Mouse (Mus musculus) thymus, postnatal 25 days (tissue): ENCODE results near the gene Cdk19.
"Not testable (repeated sequence)": the region's sequence is repeated elsewhere in the genome, so short reads cannot be mapped to it uniquely, and the experiment has no call there.

Experiments used
- DNase-seq: peaks from one replicate; pipeline ENCODE4 v3.0.0; 2022

The Cdk19 gene

GRCm38 (mm10) chr10:40491131-40491530, 151.8 kb downstream of the Cdk19 start:
- no peak for DNase-seq

GRCm38 (mm10) chr10:40491748-40492147, 152.4 kb downstream of the Cdk19 start:
- no peak for DNase-seq

- peak; percentile 58 for DNase-seq
These were observed 155.1 kb downstream of the Cdk19 start for GRCm38 (mm10) chr10:40494181-40495162.

GRCm38 (mm10) chr10:40497301-40498041, 158.1 kb downstream of the Cdk19 start:
- DNase-seq = peak; percentile 50

- DNase-seq = no peak
These were observed 159.1 kb downstream of the Cdk19 start for GRCm38 (mm10) chr10:40498426-40498825.

- DNase-seq = peak; percentile 69
These were observed 160.2 kb downstream of the Cdk19 start for GRCm38 (mm10) chr10:40499314-40500252.

GRCm38 (mm10) chr10:40500723-40501245, 161.4 kb downstream of the Cdk19 start:
- no peak for DNase-seq

GRCm38 (mm10) chr10:40502734-40503133, 163.4 kb downstream of the Cdk19 start:
- no peak for DNase-seq

- DNase-seq = peak; percentile 0
These were observed 171.0 kb downstream of the Cdk19 start for GRCm38 (mm10) chr10:40510356-40510755.

GRCm38 (mm10) chr10:40511221-40511677, 171.9 kb downstream of the Cdk19 start:
- DNase-seq = no peak

- DNase-seq = no peak
These were observed 172.8 kb downstream of the Cdk19 start for GRCm38 (mm10) chr10:40512185-40512584.

- DNase-seq = not testable (repeated sequence)
These were observed 173.6 kb downstream of the Cdk19 start for GRCm38 (mm10) chr10:40512996-40513395.

GRCm38 (mm10) chr10:40515225-40515681, 175.9 kb downstream of the Cdk19 start:
- peak; percentile 79 for DNase-seq

GRCm38 (mm10) chr10:40516421-40516820, 177.1 kb downstream of the Cdk19 start:
- DNase-seq = no peak

- no peak for DNase-seq
These were observed 180.2 kb downstream of the Cdk19 start for GRCm38 (mm10) chr10:40519586-40519985.

- no peak for DNase-seq
These were observed 182.2 kb downstream of the Cdk19 start for GRCm38 (mm10) chr10:40521579-40521978.

- DNase-seq = no peak
These were observed 184.1 kb downstream of the Cdk19 start for GRCm38 (mm10) chr10:40523312-40523975.

GRCm38 (mm10) chr10:40524032-40524806, 184.9 kb downstream of the Cdk19 start:
- DNase-seq = no peak

- peak; percentile 51 for DNase-seq
These were observed 185.6 kb downstream of the Cdk19 start for GRCm38 (mm10) chr10:40524991-40525390.

GRCm38 (mm10) chr10:40525616-40526155, 186.3 kb downstream of the Cdk19 start:
- no peak for DNase-seq
